Mouse (Mus musculus) T-helper 2 cell (primary cell): ENCODE measurements around the gene Cmip.

ENCODE experiments used
- in situ Hi-C: fragments of 300-600 bp; cut with MboI, MseI; formaldehyde crosslinking; loops from one replicate; pipeline ENCODE4 v1.15.1; 2025; ENCODE audit warnings: high pct_unique_total_duplicates

The Cmip gene

GRCm38 (mm10) chr8:117458440-117458839, 201.6 kb downstream of the Cmip start:
- in situ Hi-C loops: no loop called here

GRCm38 (mm10) chr8:117462701-117463284, 205.9 kb downstream of the Cmip start:
- in situ Hi-C loops: loop anchor here (10.0 kb wide), 1 partner anchor 268 kb away; no protein-coding TSS in a partner anchor

- in situ Hi-C loops: loop anchor here (10.0 kb wide), 1 partner anchor 270 kb away; no protein-coding TSS in a partner anchor
Measured at GRCm38 (mm10) chr8:117464525-117464924, 207.7 kb downstream of the Cmip start.

- in situ Hi-C loops: loop anchor here (10.0 kb wide), 1 partner anchor 270 kb away; no protein-coding TSS in a partner anchor
Measured at GRCm38 (mm10) chr8:117465250-117465649, 208.4 kb downstream of the Cmip start.

GRCm38 (mm10) chr8:117467466-117467865, 210.6 kb downstream of the Cmip start:
- in situ Hi-C loops: loop anchor here (10.0 kb wide), 1 partner anchor 273 kb away; no protein-coding TSS in a partner anchor

- in situ Hi-C loops: loop anchor here (5.0 to 10.0 kb wide), 2 partner anchors 247 to 275 kb away; no protein-coding TSS in a partner anchor
Measured at GRCm38 (mm10) chr8:117469431-117470341, 212.8 kb downstream of the Cmip start.

- in situ Hi-C loops: loop anchor here (5.0 kb wide), 1 partner anchor 248 kb away; no protein-coding TSS in a partner anchor
Measured at GRCm38 (mm10) chr8:117470342-117470781, 213.5 kb downstream of the Cmip start.

- in situ Hi-C loops: loop anchor here (5.0 kb wide), 1 partner anchor 249 kb away; no protein-coding TSS in a partner anchor
Measured at GRCm38 (mm10) chr8:117471174-117471573, 214.3 kb downstream of the Cmip start.

GRCm38 (mm10) chr8:117471655-117472054, 214.8 kb downstream of the Cmip start:
- in situ Hi-C loops: loop anchor here (5.0 kb wide), 1 partner anchor 249 kb away; no protein-coding TSS in a partner anchor

- in situ Hi-C loops: loop anchor here (5.0 kb wide), 1 partner anchor 250 kb away; no protein-coding TSS in a partner anchor
Measured at GRCm38 (mm10) chr8:117472332-117472731, 215.5 kb downstream of the Cmip start.

- in situ Hi-C loops: loop anchor here (5.0 kb wide), 1 partner anchor 253 kb away; no protein-coding TSS in a partner anchor
Measured at GRCm38 (mm10) chr8:117474944-117475343, 218.1 kb downstream of the Cmip start.

- in situ Hi-C loops: no loop called here
Measured at GRCm38 (mm10) chr8:117475819-117476218, 219.0 kb downstream of the Cmip start.

- in situ Hi-C loops: no loop called here
Measured at GRCm38 (mm10) chr8:117478082-117478481, 221.2 kb downstream of the Cmip start.

- in situ Hi-C loops: no loop called here
Measured at GRCm38 (mm10) chr8:117479996-117480395, 223.1 kb downstream of the Cmip start.

- in situ Hi-C loops: no loop called here
Measured at GRCm38 (mm10) chr8:117480516-117480915, 223.7 kb downstream of the Cmip start.

- in situ Hi-C loops: no loop called here
Measured at GRCm38 (mm10) chr8:117481830-117482229, 225.0 kb downstream of the Cmip start.

GRCm38 (mm10) chr8:117484731-117485130, 227.9 kb downstream of the Cmip start:
- in situ Hi-C loops: no loop called here

GRCm38 (mm10) chr8:117485316-117485715, 228.5 kb downstream of the Cmip start:
- in situ Hi-C loops: no loop called here

- in situ Hi-C loops: no loop called here
Measured at GRCm38 (mm10) chr8:117488246-117489005, 231.6 kb downstream of the Cmip start.

GRCm38 (mm10) chr8:117493543-117493942, 236.7 kb downstream of the Cmip start:
- in situ Hi-C loops: no loop called here

- in situ Hi-C loops: no loop called here
Measured at GRCm38 (mm10) chr8:117494874-117495273, 238.0 kb downstream of the Cmip start.
